Mouse (Mus musculus) stomach, postnatal 0 days (tissue): ENCODE results near the gene Cd274. TPM values are rescaled to one million over a fixed set of nuclear protein-coding genes. Genes with fewer than 3 reads are reported as not detected.

Source experiments
- ATAC-seq: fragments of 200-750 bp; cut with Nextera tagmentation; 2 replicates; pipeline ENCODE4 v1.8.0; 2017; ENCODE audit not compliant: low FRiP score, low TSS enrichment
- DNase-seq: peaks from one replicate; pipeline ENCODE4 v3.0.0-alpha.2; 2016; ENCODE audit warnings: low spot score
- H3K27ac ChIP-seq: fragments of 300-500 bp; sonication (generic); replicated peaks from 2 replicates; pipeline ENCODE4 v1.5.1; 2014; ENCODE audit warnings: mild to moderate bottlenecking, control low read depth
- H3K27me3 ChIP-seq: fragments of 300-500 bp; sonication (generic); 2 replicates; pipeline ENCODE4 v1.6.1; 2014; ENCODE audit warnings: low read length; ENCODE audit not compliant: control insufficient read depth, insufficient read depth
- H3K36me3 ChIP-seq: fragments of 300-500 bp; sonication (generic); 2 replicates; pipeline ENCODE4 v1.6.1; 2014; ENCODE audit warnings: low read length, mixed read lengths; ENCODE audit not compliant: control insufficient read depth, insufficient read depth
- H3K4me1 ChIP-seq: fragments of 300-500 bp; sonication (generic); replicated peaks from 2 replicates; pipeline ENCODE4 v1.6.1; 2014; ENCODE audit warnings: antibody characterized with exemption; ENCODE audit not compliant: control insufficient read depth, insufficient read depth
- H3K4me2 ChIP-seq: fragments of 300-500 bp; sonication (generic); replicated peaks from 2 replicates; pipeline ENCODE4 v1.6.1; 2014; ENCODE audit warnings: low read depth, mild to moderate bottlenecking, control low read depth, moderate library complexity
- H3K4me3 ChIP-seq: fragments of 300-500 bp; sonication (generic); 2 replicates; pipeline ENCODE4 v1.5.1; 2014; ENCODE audit warnings: low read depth, low read length, control low read depth
- H3K9ac ChIP-seq: fragments of 300-500 bp; sonication (generic); 2 replicates; pipeline ENCODE4 v1.6.1; 2014; ENCODE audit warnings: mild to moderate bottlenecking, low read length, control low read depth, mixed read lengths
- H3K9me3 ChIP-seq: fragments of 300-500 bp; sonication (generic); 2 replicates; pipeline ENCODE4 v1.6.1; 2016; ENCODE audit warnings: low read length; ENCODE audit not compliant: control insufficient read depth
- CTCF ChIP-seq: IDR thresholded peaks from 2 replicates; pipeline ENCODE4 v1.5.1; 2016; ENCODE audit warnings: antibody characterized with exemption, low read depth, mild to moderate bottlenecking, moderate library complexity
- EP300 ChIP-seq: optimal IDR thresholded peaks from 2 replicates; pipeline ENCODE3; 2016; ENCODE audit warnings: antibody characterized with exemption
- WGBS: fragments of 180-500 bp; shearing (Covaris S2); extraction: QIAGEN DNeasy Blood & Tissue Kit; methylation state at CpG from one replicate; pipeline ENCODE4 v1.1.7; 2014; 5-methylcytosine and 5-hydroxymethylcytosine counted together
- polyA plus RNA-seq: library from polyadenylated mRNA; unstranded; fragments of >200 nt; fragmentation: Nextera tagmentation; extraction: Ambion mirVana; gene quantifications from 2 replicates; pipeline ENCODE4 v1.2.1, GENCODE M21; 2015

Gene Cd274
- polyA plus RNA-seq, 1 experiment from 2014 or later: 0.08 TPM

- DNase-seq: no peak
- TF ChIP-seq EP300: no peak
Measured at GRCm38 (mm10) chr19:29430516-29430915, 63.3 kb downstream of the Cd274 start.

GRCm38 (mm10) chr19:29430953-29431352 is 63.7 kb downstream of the Cd274 start:
- Histone ChIP-seq H3K36me3 (no peaks in the 10 kb centered on the region), H3K4me2 (no peak overlapping the region), H3K27ac (no peak overlapping the region), H3K4me1 (no peaks in the 10 kb centered on the region), H3K27me3 (no peaks in the 10 kb centered on the region), H3K9me3 (0 out of 2 replicates have a peak, but pooled peaks cover 3% of the 10 kb centered on the region), H3K4me3 (no peak overlapping the region), H3K9ac (no peak overlapping the region)
- ATAC-seq: no peak
- WGBS: 54% methylated on average over 3 of the region's 3 CpGs
- no peak for DNase-seq
- TF ChIP-seq EP300 (no peak), CTCF (no peak)

More at GRCm38 (mm10) chr19:29430516-29430915, 63.3 kb downstream of the Cd274 start:
- H3K4me3 ChIP-seq: no peak overlapping the region
- 0 out of 2 replicates have a peak, but pooled peaks cover 3% of the 10 kb centered on the region for H3K9me3 ChIP-seq
- H3K4me2 ChIP-seq: no peak overlapping the region
- no peak overlapping the region for H3K9ac ChIP-seq
- ATAC-seq: no peak
- H3K27me3 ChIP-seq: no peaks in the 10 kb centered on the region
- WGBS: 81% methylated on average over 3 of the region's 3 CpGs
- no peaks in the 10 kb centered on the region for H3K36me3 ChIP-seq
- H3K27ac ChIP-seq: no peak overlapping the region
- H3K4me1 ChIP-seq: no peaks in the 10 kb centered on the region

- ATAC-seq: no peak
- no peak for TF ChIP-seq EP300
- no peak for TF ChIP-seq CTCF
- Histone ChIP-seq H3K4me2 (no peak overlapping the region), H3K4me1 (no peaks in the 10 kb centered on the region), H3K36me3 (no peaks in the 10 kb centered on the region), H3K4me3 (no peak overlapping the region), H3K9ac (no peak overlapping the region), H3K27me3 (no peaks in the 10 kb centered on the region), H3K27ac (no peak overlapping the region), H3K9me3 (no peaks in the 10 kb centered on the region)
- 88% methylated on average over 18 of the region's 18 CpGs for WGBS
- no peak for DNase-seq
Measured at GRCm38 (mm10) chr19:29436793-29437479, 69.7 kb downstream of the Cd274 start.

Other genes starting within 250 kb of the Cd274 start
- 6.8 and 7.1 TPM in 2 replicates for gene Jak2, start 115.6 kb upstream of the Cd274 start, polyA plus RNA-seq
- 3.0 and 3.2 TPM in 2 replicates for gene Insl6, start 42.1 kb upstream of the Cd274 start, polyA plus RNA-seq
- gene Rln1, start 32.8 kb upstream of the Cd274 start, polyA plus RNA-seq: 0.24 TPM in 1 of 2 replicates, not detected in the other
- 166 and 169 TPM in 2 replicates for gene Plgrkt, start 65 bp upstream of the Cd274 start, polyA plus RNA-seq
- 0.05 and 0.06 TPM in 2 replicates for gene Pdcd1lg2, start 43.5 kb downstream of the Cd274 start, polyA plus RNA-seq
- gene Ric1, start 154.8 kb downstream of the Cd274 start, polyA plus RNA-seq: 7.4 and 7.6 TPM in 2 replicates